Mouse (Mus musculus) macrophage (primary cell): ENCODE results near the gene Pop7. TPM values are rescaled to one million over a fixed set of nuclear protein-coding genes. Genes with fewer than 3 reads are reported as not detected.
A peak's percentile ranks its signal among the peaks of the same experiment; 100 is the strongest.

Source experiments
- H3K27ac ChIP-seq: fragments of 350-480 bp; formaldehyde crosslinking; 2 replicates; pipeline ENCODE4 v1.9.0; 2021
- H3K36me3 ChIP-seq: fragments of 350-480 bp; formaldehyde crosslinking; 2 replicates; pipeline ENCODE4 v1.9.0; 2021; ENCODE audit errors: inconsistent target
- H3K4me3 ChIP-seq: fragments of 350-480 bp; formaldehyde crosslinking; 2 replicates; pipeline ENCODE4 v1.9.0; 2021; ENCODE audit errors: inconsistent target
- H3K79me2 ChIP-seq: fragments of 350-480 bp; formaldehyde crosslinking; 2 replicates; pipeline ENCODE4 v1.9.0; 2021; ENCODE audit errors: inconsistent target
- WGBS: methylation state at CpG from one replicate; pipeline ENCODE4 v1.1.7; 2026; ENCODE audit warnings: inconsistent platforms; ENCODE audit not compliant: missing documents; 5-methylcytosine and 5-hydroxymethylcytosine counted together
- polyA plus RNA-seq: library from polyadenylated mRNA; stranded (reverse); fragments of 250-400 nt; gene quantifications from 3 replicates; pipeline ENCODE4 v1.2.4, GENCODE M21; 2018; ENCODE audit warnings: inconsistent platforms

Gene Pop7
- polyA plus RNA-seq, 1 experiment from 2014 or later = 7.6 TPM

DNA sequence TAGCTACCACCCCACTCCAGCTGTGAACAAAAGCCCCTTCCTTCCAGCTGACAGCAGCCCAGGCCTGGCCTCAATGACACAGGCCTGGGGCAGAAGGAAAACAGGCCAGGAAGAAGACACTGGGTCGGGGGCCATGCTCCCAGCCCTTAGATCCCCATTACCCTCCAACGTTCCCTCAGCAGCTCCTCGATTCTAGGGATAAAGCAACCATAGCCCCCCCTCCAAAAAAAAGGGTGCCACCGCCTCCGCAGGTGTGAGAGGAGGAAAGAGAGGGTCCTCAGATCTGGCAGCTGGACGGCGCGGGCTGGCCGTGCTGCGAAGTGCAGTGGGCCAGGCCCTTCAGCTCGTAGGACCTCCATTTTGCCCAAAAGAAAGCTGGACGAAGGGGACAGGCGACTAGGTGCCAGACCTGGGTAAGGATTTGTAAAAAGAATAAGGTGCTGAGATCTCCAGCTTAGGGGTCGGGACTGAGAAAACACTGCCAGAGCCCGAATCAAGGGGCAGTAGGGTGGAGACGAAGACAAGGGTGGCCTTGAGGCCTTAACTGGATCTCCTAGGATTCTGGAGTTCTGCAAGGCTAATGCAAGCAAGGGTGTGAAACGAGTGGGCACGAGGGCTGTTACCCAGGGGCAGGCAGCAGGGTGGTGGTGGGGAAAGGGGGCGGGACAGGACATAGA, 30.0 kb upstream of the Pop7 start:
- 3% methylated on average over 18 of the region's 19 CpGs for WGBS
- Histone ChIP-seq H3K36me3 (peaks cover 31% of the 10 kb centered on the region), H3K4me3 (peak overlapping the region; percentile 97), H3K79me2 (peaks cover 55% of the 10 kb centered on the region), H3K27ac (peak overlapping the region; percentile 94)

DNA sequence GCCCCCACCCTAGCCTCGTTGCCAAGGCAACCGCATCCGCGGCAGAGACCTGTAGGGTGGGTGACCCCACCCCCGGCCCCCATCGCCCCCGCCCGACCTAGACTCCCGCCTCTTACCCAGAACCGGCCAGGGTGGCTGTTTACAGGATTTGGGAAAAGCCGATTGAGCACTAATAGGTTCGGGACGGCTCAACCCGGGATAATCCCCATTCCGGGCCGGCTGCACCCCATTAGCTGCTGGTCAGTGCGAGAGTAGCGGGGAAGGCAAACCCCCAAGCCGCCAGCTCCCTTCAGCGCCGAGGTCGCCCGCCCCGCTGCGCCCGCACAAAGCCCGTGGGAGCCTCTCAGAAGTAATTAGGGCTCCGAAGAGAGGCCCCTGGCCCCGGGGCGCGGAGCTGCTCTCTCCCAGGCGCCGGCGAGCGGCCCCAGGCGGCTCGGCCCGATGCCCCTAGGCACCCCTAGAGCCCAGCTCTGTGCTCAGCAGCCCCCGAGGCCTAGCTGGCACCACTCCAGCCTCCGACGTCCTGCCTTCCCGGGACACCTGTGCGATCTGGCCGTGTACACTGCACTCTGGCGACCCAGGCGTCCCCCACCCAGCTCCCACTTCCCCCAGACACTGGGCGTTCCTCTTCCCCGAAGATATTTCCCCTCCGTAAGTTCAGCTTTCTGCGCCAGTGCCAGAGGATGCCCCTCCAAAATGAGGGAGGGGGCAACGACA, 29.3 kb upstream of the Pop7 start:
- H3K36me3 ChIP-seq = peaks cover 37% of the 10 kb centered on the region
- 1% methylated on average over 47 of the region's 51 CpGs for WGBS
- H3K4me3 ChIP-seq = peak overlapping the region; percentile 97
- H3K27ac ChIP-seq = peak overlapping the region; percentile 94
- H3K79me2 ChIP-seq = peaks cover 55% of the 10 kb centered on the region

DNA sequence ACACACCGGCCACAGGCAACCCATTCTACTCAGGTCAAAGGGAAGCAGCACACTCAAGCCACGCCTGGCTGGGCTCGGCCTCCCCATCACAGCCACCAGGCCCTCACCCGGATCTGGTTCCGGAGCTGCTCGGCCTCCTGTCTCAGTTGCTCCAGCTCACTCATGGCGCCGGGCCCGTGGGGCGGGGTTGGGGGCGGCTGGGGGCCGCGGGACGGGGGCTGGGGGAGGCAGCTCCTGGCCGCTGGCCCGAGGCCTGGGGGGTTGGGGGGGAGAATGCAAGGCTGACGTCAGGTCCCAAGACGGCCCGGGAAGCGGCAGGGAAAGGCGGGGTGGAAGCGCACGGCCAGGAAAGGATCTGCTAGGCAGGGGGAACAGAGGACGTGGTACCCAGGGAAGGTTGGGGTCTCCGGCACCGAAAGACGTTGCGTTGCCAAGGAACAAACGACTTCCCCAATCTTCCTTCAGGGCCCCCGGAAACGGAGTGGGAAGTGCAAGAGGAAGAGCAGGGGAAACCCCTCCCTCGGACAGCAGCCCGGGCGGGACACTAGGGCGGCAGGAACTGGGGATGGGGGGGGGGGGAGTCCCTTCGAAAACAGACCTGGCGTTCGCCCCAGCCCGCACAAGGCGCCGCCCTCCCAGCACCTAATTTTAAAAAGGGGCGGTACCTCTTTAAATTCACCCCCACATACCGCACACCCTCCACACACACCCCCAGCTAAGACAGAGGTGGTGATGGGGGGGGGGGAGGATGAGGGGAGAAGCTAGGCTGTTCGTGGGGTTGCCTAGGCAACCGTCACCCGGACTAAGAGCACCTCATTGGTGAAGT, 28.5 kb upstream of the Pop7 start:
- peaks cover 43% of the 10 kb centered on the region for H3K36me3 ChIP-seq
- H3K79me2 ChIP-seq = peaks cover 55% of the 10 kb centered on the region
- peak overlapping the region; percentile 57 for H3K27ac ChIP-seq
- 3% methylated on average over 45 of the region's 46 CpGs for WGBS
- H3K4me3 ChIP-seq = peak overlapping the region; percentile 97

DNA sequence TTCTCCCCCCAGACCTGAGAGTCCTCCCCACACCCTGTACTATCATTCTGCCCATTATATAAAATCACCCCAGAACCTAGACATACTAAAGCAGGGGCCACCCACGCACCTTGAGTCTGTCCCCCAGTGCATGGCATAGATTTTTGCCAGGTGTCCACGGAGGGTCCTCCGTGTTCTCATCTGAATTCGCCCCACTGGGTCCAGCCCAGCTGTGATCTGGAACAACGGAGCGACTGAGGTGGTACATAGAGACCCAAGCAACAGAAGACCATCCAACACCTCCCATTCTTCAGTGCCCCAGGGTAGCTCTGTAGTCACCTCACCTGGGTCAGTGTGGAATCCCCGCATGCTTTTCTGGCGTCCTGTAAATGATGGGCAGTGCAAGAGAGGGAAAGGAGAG, 27.8 kb upstream of the Pop7 start:
- no peak overlapping the region for H3K27ac ChIP-seq
- peaks cover 48% of the 10 kb centered on the region for H3K36me3 ChIP-seq
- 86% methylated on average over 8 of the region's 8 CpGs for WGBS
- H3K79me2 ChIP-seq = peaks cover 55% of the 10 kb centered on the region
- peak overlapping the region; percentile 97 for H3K4me3 ChIP-seq

DNA sequence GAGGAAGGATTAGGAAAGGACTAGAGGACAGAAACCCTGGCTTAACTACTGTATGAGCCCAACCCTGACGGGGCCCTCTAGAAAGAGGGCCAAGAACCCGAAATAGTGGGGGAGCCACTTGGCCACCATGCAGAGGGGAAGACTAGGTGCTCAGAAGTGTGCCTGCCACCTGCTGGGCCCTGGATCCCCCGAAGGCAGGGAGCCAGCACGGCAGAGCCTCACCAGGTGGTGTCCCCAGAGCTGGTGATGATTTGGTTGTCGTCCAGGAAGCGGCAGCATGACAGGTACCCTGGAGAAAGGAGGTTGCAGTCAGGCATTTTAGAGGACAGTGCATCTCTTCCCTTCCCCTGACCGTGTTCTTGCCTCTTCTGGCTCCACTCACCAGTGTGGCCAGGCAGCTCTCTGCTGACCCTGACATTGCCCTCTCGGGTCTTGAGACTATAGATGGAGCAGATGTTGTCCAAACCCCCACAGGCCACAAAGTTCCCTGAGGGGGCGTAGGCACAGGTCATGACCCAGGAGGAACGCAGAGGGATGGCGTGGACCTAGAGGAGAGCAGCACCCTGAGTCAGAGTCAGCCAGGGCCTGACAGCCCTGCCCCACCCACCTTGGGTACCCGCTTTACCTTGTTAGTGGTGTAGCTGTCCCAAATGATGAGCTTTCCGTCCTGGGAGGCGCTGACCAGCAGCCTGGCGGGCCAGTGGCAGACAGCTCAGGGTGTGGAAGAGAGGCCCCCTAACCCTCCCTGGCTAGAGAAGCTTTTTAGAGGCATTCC, 27.1 kb upstream of the Pop7 start:
- no peak overlapping the region for H3K4me3 ChIP-seq
- H3K36me3 ChIP-seq = peaks cover 50% of the 10 kb centered on the region
- H3K27ac ChIP-seq = no peak overlapping the region
- WGBS = 82% methylated on average over 13 of the region's 15 CpGs
- H3K79me2 ChIP-seq = peaks cover 55% of the 10 kb centered on the region

DNA sequence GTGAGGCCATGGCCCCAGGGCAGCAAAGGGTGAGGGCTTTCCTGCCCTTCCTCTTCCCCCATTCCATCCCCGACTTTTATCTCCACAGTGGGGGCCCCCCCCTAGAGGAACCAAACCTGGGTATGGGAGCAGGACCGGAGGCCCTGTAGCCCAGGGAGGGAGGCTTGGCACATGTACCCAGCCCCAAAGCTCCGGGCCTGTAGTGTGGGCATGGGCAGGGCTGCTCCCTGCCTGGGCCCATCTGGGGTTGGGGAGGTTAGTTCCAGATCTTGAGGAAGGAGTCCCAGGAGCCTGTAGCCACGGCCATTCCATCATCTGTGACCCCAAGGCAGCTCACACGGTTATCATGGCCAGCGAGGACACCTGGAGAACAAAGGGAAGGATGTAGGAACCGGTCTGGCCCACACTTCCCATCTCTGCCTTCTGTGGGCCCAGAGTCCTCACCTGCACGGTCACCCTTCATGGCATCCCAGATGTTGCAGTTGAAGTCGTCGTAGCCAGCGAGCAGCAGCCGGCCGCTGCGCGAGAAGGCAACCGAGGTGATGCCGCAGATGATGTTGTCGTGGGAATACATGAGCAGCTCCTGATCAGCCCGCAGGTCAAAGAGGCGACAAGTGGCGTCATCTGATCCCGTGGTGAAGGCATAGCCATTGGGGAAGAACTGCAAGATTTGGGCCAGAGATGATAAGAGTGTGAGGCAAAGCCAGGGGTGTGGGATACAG, 26.1 kb upstream of the Pop7 start:
- Histone ChIP-seq H3K36me3 (peaks cover 54% of the 10 kb centered on the region), H3K79me2 (peaks cover 55% of the 10 kb centered on the region), H3K4me3 (no peak overlapping the region), H3K27ac (no peak overlapping the region)
- 88% methylated on average over 22 of the region's 22 CpGs for WGBS

DNA sequence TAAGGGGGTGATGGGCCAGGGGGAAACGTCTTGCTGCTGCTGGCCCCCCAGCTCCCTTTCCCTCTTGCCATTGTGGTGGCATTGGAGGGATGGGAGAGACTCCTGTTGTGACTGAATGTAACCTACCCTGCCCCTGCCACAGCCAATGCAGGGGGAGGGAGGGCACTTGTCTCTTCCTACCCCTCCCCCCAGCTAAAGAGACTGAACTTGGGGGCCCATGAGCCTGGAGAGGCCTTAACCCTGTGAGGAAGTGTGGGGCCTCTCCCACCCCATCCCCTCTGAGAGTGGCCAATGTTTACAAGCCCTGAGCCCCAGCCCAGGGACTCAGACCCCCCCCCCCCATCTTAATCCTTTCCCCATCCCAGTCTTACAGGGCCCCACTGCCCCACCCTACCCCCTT, 25.1 kb upstream of the Pop7 start:
- H3K36me3 ChIP-seq = peaks cover 60% of the 10 kb centered on the region
- WGBS = 85% methylated on average over 1 of the region's 1 CpGs
- H3K4me3 ChIP-seq = no peak overlapping the region
- H3K79me2 ChIP-seq = peaks cover 50% of the 10 kb centered on the region
- H3K27ac ChIP-seq = no peak overlapping the region

DNA sequence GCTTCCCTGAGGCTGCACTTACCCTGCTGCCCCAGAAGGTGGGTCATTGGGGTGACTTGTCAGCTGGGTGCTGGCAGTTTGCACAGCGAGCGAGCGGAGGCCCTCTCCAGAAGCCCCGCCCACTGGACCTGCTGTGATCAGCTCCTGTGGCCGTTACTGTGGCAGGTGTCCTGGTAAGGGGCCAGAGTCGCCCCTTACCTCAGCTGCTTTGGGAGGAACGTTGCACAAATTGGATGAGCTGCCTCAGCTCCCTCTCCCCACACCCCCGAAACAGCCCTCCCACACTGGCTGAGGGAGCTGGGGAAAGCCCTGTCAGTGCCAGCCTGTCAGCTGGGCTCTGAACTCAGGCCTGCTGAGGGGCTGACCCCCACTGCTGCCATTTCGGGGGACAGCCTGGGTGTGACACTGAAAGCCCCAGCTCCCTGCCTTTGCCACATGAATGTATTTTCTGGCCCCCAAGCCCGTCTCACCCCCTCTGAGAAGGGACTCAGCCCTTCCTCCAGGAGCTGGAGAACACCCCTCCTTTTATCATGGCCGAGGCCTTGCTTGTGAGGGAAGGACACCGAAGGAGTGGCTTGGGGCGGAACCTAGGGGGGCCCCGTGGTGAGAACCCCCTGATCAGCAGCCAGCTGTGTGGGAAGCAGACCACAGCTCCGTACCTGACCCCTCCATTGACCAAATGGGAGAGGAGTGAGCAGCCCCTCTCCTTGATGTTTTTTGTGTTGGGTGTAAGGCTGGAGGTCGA, 24.0 kb upstream of the Pop7 start:
- H3K79me2 ChIP-seq = peaks cover 39% of the 10 kb centered on the region
- peaks cover 71% of the 10 kb centered on the region for H3K36me3 ChIP-seq
- no peak overlapping the region for H3K4me3 ChIP-seq
- H3K27ac ChIP-seq = no peak overlapping the region
- WGBS = 66% methylated on average over 16 of the region's 16 CpGs

DNA sequence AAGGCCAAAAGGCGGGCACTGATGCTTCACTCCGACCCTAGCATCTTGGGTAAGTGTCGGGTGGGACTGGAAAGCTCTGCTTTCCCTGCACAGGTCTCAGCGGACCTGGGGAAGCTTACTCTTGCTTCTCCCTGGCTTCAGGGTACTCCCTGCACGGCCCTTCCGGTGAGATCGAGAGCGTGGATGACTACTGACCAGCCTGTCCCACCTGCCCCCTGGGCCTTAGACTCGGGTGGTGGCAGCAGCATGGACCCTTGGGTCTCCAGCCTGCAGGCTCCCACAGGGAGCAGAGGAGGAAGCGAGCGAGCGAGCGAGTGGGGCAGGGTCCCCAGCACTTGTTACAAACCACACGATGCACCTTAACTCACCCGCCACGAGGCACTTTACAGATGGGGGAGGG, 23.2 kb upstream of the Pop7 start:
- Histone ChIP-seq H3K27ac (no peak overlapping the region), H3K4me3 (no peak overlapping the region), H3K36me3 (peaks cover 79% of the 10 kb centered on the region), H3K79me2 (peaks cover 30% of the 10 kb centered on the region)
- WGBS = 95% methylated on average over 9 of the region's 16 CpGs

DNA sequence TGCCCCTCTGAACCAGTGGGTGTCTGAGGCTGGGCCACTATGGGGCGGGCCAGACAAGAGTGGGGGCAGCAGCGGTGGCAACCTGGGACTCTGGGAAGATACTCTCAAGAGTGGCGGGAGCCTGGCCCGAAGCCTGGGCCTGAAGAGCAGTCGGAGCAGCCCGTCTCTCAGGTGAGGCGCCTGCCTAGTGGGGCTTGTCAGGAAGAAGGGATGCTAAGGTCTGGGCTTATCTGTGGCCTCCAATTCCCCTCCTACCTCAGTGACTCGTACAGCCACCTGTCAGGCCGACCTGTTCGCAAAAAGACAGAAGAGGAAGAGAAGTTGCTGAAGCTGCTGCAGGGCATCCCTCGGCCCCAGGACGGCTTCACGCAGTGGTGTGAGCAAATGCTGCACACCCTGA, 22.4 kb upstream of the Pop7 start:
- Histone ChIP-seq H3K4me3 (no peak overlapping the region), H3K27ac (no peak overlapping the region), H3K36me3 (peaks cover 80% of the 10 kb centered on the region), H3K79me2 (peaks cover 22% of the 10 kb centered on the region)
- 90% methylated on average over 12 of the region's 13 CpGs for WGBS

DNA sequence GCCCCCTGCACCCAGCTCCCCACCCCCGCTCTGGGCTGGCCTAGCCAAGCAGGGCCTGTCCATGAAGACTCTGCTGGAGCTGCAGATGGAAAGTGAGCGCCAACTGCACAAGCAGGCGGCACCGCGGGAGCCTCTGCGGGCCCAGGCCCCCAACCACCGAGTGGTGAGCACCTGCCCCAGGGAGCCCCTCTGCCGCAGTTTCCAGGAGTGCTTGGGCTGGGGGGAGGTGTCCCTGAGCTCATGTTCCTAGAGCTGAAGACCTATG, 21.9 kb upstream of the Pop7 start:
- H3K79me2 ChIP-seq = peaks cover 17% of the 10 kb centered on the region
- no peak overlapping the region for H3K27ac ChIP-seq
- 92% methylated on average over 8 of the region's 8 CpGs for WGBS
- no peak overlapping the region for H3K4me3 ChIP-seq
- H3K36me3 ChIP-seq = peaks cover 80% of the 10 kb centered on the region

DNA sequence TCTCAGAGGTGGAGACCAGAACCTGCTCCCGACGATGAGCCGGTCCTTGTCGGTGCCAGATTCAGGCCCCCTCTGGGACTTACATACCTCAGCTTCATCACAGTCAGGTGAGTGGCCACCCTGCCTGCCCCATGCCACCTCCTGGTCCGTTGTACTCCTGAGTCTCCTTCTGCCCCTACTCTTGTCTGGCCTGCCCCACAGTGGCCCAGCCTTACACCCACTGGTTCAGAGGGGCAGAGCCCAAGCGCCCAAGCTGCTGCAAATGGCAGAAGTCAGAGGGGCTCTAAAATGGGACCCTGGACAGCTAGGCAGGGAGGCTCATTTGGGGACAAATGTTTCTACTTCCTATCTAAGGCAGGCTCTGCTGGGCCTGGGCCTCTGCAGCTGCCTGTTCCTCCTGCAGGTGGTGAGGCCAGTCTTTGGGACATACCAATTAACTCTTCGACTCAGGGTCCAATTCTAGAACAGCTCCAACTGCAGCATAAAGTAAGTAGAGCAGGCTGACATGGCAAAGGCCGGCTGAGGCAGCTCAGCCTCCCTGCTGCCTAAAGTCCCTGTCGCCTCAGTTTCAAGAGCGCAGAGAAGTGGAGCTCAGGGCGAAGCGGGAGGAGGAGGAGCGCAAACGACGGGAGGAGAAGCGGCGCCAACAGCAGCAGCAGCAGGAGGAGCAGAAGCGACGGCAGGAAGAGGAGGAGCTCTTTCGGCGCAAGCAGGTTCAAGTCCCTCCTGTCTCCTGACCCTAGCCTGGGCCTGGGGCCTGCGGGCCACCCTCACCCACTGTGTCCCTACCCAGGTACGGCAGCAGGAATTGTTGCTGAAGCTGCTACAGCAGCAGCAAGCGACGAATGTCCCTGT, 21.3 kb upstream of the Pop7 start:
- H3K4me3 ChIP-seq = no peak overlapping the region
- H3K79me2 ChIP-seq = peaks cover 17% of the 10 kb centered on the region
- peaks cover 80% of the 10 kb centered on the region for H3K36me3 ChIP-seq
- H3K27ac ChIP-seq = no peak overlapping the region
- 94% methylated on average over 25 of the region's 25 CpGs for WGBS

DNA sequence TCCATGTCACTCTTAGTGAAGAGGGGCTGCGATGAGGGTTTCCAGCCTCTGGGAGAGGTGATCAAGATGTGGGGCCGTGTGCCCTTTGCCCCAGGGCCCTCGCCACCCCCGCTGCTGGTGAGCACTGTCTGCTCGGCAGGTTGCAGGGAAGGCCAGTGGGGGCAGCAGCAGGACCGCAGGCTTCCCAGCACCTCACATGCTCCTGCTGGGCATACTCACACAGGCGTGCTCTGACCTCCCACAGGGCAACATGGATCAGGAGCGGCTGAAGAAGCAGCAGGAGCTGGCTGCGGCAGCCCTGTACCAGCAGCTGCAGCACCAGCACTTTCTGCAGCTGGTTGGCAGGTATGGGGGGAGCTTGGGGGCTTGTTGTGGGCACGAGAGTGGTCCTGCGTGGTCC, 20.4 kb upstream of the Pop7 start:
- 93% methylated on average over 11 of the region's 11 CpGs for WGBS
- Histone ChIP-seq H3K4me3 (no peak overlapping the region), H3K79me2 (peaks cover 17% of the 10 kb centered on the region), H3K36me3 (peaks cover 74% of the 10 kb centered on the region), H3K27ac (no peak overlapping the region)
